Mouse (Mus musculus) heart, postnatal 0 days (tissue): ENCODE measurements around the gene Thrsp.
A peak's percentile ranks its signal among the peaks of the same experiment; 100 is the strongest.

Experiments
- CTCF ChIP-seq: IDR thresholded peaks from 2 replicates; pipeline ENCODE4 v1.5.1; 2016; ENCODE audit warnings: antibody characterized with exemption, control low read depth, low read depth
- EP300 ChIP-seq: IDR thresholded peaks from 2 replicates; pipeline ENCODE4 v1.6.1; 2016; ENCODE audit warnings: antibody characterized with exemption, low read depth

- TF ChIP-seq CTCF (peak; percentile 24; the same call in 1 of the 2 replicates), EP300 (no peak)
Observed at GRCm38 (mm10) chr7:97447050-97447531, 29.6 kb upstream of the Thrsp start.
